Mouse (Mus musculus) heart, postnatal 4 days (tissue): ENCODE data around the gene Dera. TPM values are rescaled to one million over a fixed set of nuclear protein-coding genes. Genes with fewer than 3 reads are reported as not detected.

Experiments used
- DNase-seq: peaks from one replicate; pipeline ENCODE4 v3.0.0; 2021
- total RNA-seq, 2 experiments: library from RNA; stranded (reverse); gene quantifications; 2 replicates each; pipeline ENCODE4 v1.2.3; 2021

The Dera gene
- total RNA-seq, 2 experiments from 2014 or later, result 20.5 to 23.2 TPM

DNA sequence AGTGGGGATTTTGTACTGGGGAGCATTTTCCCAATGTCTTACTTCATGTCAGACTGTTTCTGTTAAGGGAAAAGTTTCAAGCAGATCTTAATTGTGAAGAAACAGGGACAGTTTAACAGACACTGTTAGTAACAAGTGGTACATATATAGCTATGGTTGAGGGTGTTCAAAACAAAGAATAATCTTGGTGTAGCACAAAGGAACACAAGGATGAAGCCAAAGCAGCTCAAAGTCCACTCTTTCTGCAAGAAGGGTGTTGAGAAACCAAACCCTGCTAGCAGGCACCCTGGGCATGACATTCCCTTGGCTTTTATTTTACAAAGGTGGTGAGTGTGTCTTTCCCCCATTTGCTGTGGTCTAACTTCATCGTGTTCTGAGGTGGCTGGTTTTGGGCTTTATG is 3.5 kb downstream of the Dera start:
- DNase-seq, result no peak

DNA sequence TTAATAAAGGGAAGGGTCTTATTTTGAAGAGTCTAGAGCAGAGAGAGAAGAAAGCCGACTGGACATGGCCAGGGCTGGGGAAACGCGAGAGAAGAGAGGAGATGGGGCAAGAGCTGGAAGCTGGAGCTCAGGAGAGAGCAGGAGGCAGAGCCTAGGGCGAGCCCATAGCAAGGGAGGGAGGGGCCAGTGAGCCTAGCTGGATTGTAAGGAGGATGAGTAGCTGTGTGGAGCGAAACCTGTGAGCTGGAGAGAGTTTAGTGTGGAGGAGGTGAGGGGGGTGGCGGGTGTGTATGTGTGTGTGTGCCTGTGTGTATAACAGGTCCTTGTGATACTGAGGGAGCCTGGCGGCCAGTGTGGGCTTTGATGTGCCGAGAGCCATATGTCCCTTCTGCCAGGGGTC is 5.3 kb downstream of the Dera start:
- no peak for DNase-seq

DNA sequence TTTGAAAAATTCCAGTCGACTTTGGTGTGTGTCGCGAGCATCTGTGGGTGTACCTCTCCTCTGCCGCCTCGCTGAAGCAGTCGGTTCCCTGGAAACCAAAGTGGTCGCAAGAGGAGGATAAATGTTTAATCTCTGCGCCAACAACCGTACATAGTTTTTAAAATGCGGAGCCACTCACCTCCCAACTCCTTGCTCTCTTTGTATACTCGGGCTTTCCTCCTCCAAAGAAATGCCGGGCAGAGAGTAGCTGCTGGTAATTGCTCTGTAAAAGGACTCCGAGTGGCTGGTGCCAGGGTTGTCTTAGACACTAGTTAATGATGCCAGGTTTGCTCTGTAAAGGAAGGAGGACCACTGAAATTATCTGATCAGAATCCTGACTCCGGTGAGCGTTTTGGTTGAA is 6.6 kb downstream of the Dera start:
- DNase-seq, result no peak

DNA sequence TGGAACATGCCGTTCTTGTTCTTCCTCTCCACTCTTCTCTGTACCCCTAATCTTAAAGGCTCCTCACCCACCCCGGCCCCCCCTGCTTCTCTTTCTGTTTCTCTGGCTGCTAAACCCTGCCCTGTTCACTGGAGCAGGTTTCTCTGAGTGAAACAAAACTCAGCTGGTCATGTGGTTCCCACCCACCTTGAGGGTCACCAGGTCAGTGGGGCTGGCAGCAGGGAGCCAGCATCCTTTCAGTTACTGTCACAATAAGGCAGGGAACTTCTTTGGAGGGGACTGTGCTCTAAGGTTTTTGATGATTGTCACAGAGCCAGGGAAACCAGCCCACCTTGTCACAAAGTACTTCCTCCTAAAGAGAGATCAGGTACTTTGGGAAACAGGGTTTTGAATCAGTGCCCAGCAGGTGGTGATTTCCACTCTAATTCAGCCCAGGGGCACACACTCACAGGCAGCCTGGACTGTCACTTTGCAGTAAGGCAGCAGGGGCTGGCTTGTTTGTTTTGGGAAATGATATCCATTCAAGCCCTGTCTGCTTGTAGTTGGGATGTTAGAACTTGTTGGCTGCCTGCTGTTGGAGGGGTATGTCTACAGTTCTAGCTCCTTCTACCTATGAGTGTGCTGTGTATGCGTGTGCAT is 10.3 kb downstream of the Dera start:
- no peak for DNase-seq

DNA sequence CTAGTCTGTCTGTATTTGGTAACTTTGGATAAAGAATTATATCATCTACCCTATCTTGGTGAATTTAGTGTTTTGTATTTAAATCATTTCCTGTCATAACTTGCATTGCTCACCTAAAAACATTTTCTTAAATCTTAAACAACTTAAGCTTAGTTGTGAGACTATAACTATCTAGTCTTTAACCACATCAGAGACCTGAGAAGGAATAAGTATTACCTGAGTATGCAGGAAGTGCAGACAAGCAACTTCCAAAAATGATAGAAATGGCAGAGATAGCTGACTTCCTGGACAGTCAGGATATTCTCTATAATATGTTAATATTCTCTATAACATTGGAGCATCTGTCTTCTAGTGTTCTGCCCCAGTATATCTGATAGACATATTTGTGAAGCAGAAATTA is 11.8 kb downstream of the Dera start:
- DNase-seq, result no peak

DNA sequence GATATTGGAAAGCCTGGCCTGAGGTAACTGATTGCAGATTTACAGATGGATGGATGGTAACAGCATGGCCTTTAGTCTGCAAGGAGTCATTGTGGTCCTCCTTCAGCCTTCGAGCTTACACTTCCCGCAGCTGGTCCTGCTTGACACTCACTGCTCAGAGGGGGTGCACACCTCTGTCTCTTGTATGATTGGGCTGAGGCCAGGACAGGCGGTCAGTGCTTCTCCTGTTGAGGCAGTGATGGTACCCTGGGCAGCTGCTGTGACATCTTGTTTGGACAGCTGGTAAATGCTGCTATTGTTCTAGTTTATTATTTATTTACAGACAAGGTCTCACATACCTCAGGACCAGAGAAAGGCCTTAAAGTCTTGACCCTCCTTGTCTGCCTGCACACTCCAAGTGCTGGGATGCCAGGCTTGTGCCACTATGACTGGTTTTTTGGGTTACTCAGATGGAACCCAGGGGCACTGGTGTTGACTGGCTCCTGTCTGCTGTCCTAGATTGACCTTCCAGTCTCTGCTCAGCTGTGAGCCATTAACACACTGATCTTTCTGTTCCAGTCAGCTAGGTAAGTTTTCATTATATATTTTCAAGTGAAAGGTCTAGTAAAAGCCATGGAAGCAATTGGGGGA is 17.4 kb downstream of the Dera start:
- peak; percentile 2 for DNase-seq

GRCm38 (mm10) chr6:137772918-137773636 is 18.7 kb downstream of the Dera start:
- peak; percentile 1 for DNase-seq

DNA sequence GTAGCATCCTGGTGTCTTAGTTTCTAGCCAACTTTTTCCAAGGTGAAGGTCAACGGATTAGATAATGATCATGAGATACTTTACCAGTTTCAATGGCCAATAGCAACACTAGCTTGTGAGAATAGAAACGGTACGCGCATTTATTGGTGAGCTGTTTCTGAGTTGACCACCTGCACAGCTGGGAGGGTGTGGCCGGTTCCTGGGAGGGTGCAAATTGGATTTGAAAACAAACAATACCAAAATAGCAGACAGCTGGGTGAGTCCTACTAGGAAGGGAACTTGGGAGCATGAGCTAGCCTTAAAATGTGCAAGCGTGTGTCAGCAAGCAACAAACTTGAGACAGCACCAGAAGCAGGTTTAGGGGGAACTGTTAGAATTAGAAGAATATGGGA is 19.3 kb downstream of the Dera start:
- peak; percentile 1 for DNase-seq

GRCm38 (mm10) chr6:137774166-137774565 is 19.8 kb downstream of the Dera start:
- DNase-seq, result peak; percentile 2

DNA sequence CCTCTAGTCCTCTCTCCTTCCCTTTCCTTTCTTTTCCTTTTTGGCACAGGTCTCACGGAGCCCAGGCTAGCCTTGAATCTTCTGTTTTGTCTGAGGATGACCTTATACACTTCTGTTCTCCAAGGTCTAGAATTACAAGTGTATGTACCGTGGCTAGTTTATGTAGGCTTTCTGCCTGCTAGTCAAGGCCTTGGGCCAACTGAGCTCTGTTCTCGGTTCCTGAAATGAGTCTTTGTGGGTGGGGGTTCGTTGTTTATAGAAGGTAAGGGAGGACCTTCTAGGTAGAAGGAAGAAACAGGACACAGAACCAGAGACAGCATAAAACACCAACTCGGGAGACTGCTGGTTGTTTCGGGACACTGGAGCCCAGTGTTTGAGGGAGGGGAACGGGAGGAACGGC is 20.8 kb downstream of the Dera start:
- DNase-seq, result no peak

DNA sequence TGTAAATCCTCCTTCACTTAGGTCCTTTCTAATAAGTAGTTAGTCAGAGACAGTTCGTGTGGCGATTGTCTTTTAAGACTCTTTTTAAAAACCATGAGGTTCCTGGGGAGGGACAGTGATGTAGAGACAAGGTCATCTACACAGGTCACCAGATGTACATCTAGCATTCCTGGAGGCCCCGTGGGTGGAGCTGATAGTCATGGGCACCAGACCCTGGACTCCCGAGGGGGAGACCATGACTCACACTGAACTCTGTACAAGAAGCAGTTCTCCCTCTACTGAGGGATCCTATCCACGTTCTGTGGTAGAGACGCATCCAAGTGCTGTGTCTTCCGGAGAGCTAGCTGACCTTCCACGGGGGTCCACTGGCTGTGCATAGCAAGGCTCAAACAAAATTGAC is 22.6 kb downstream of the Dera start:
- peak; percentile 2 for DNase-seq

- no peak for DNase-seq
These were observed 29.7 kb downstream of the Dera start for GRCm38 (mm10) chr6:137783899-137784637.

GRCm38 (mm10) chr6:137788976-137789590 is 34.7 kb downstream of the Dera start:
- DNase-seq, result no peak

DNA sequence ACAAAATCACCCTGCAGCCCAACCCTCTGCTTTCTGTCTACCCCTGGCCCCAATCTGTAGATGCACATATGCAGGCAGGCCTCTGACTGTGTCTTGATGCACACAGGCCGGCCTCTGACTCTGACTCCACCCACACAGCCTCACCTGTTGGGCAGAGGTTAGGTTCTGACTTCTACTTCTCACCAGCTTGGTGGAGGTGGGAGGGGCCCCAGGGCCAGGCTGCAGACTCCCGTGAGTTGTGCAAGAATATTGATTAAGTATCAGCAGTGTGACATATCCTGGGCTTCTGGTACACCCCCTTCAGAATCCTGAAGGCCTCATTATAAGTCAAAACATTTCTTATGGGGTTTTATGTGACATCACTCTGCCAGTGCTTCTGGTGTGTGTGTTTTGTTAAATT is 35.3 kb downstream of the Dera start:
- DNase-seq, result no peak

DNA sequence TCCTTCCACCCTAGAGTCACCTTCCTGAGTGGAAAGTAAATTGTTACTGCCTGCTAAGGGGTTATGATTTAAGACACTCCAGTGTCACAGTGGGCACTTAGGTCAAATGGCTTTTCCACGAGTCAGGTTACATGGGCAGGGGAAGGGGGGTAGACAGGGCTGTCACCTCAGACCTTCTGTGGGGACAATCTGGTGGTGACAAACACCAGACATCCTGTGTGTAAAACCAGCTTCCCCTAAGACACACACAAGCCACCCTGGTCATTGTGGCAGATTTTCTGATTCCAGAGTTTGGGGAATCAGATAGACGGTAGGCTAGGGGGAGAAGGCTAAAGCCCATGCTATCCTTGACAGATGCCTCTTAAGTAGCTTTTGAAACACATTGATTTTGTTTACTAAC is 41.1 kb downstream of the Dera start:
- DNase-seq, result no peak

- DNase-seq, result peak; percentile 21
These were observed 42.5 kb downstream of the Dera start for GRCm38 (mm10) chr6:137796596-137797567.

DNA sequence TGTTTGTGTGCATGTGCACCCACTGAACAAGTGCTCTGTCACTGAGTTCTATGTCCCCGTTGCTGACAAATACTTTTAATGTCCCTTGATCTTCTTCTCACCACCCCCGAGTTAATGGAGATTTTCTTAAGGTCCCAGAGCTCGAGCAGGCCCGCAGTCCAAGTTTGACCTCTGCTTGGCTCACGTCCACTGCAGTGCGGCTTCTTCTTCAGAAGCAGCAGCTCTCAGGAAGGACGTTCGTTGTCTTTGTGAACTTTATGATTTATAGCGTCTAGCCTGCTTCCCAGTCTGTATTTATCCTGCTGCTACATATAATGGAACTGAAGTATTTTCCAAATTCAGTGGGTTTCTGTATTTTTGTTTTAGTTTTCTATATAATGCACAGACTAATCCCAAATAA is 44.9 kb downstream of the Dera start:
- DNase-seq, result no peak

GRCm38 (mm10) chr6:137803456-137804005 is 49.2 kb downstream of the Dera start:
- no peak for DNase-seq

DNA sequence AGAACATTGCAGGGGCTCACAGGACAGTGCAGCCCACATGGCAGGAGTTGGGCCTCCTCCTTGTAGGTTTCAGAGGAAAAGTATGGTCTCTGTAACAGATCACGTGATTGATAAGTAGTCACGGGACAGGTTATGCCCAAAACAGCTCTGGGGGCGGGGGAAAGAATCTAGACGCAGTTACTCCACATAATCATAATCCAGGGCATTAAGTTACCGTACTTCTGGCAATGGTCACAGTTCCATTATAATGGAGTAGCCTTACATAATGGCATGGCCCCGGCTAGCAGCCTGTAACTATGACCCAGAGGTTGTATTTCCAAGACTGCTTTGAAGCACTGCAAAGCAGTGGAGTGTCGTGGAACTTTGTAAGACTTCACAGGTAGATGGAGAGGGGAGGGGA is 49.8 kb downstream of the Dera start:
- no peak for DNase-seq

GRCm38 (mm10) chr6:137804606-137805005 is 50.3 kb downstream of the Dera start:
- no peak for DNase-seq

- no peak for DNase-seq
These were observed 52.0 kb downstream of the Dera start for GRCm38 (mm10) chr6:137806342-137806741.
